Mouse (Mus musculus) intestine, postnatal 0 days (tissue): ENCODE measurements around the gene Spindoc. TPM values are rescaled to one million over a fixed set of nuclear protein-coding genes. Genes with fewer than 3 reads are reported as not detected.

Experiments used
- ATAC-seq: fragments of 200-750 bp; cut with Nextera tagmentation; 2 replicates; pipeline ENCODE4 v1.8.0; 2017; ENCODE audit warnings: mild to moderate bottlenecking, moderate TSS enrichment, moderate library complexity
- H3K27ac ChIP-seq: fragments of 300-500 bp; sonication (generic); 2 replicates; pipeline ENCODE4 v1.5.1; 2014; ENCODE audit warnings: mild to moderate bottlenecking, low read depth, low read length, moderate library complexity
- H3K27me3 ChIP-seq: fragments of 300-500 bp; sonication (generic); replicated peaks from 2 replicates; pipeline ENCODE4 v1.6.1; 2014; ENCODE audit warnings: low read length, mixed read lengths; ENCODE audit not compliant: control insufficient read depth, insufficient read depth
- H3K36me3 ChIP-seq: fragments of 300-500 bp; sonication (generic); 2 replicates; pipeline ENCODE4 v1.6.1; 2014; ENCODE audit warnings: mild to moderate bottlenecking, moderate library complexity; ENCODE audit not compliant: control insufficient read depth, insufficient read depth
- H3K4me1 ChIP-seq: fragments of 300-500 bp; sonication (generic); replicated peaks from 2 replicates; pipeline ENCODE4 v1.6.1; 2014; ENCODE audit warnings: antibody characterized with exemption, low read length, mixed read lengths; ENCODE audit not compliant: control insufficient read depth, insufficient read depth
- H3K4me2 ChIP-seq: fragments of 300-500 bp; sonication (generic); replicated peaks from 2 replicates; pipeline ENCODE4 v1.6.1; 2014; ENCODE audit warnings: low read depth, mild to moderate bottlenecking, moderate library complexity
- H3K4me3 ChIP-seq: fragments of 300-500 bp; sonication (generic); 2 replicates; pipeline ENCODE4 v1.5.1; 2014; ENCODE audit warnings: low read depth, low read length
- H3K9ac ChIP-seq: fragments of 300-500 bp; sonication (generic); 2 replicates; pipeline ENCODE4 v1.6.1; 2014; ENCODE audit warnings: mild to moderate bottlenecking, low read depth, low read length
- H3K9me3 ChIP-seq: fragments of 300-500 bp; sonication (generic); 2 replicates; pipeline ENCODE4 v1.6.1; 2016; ENCODE audit warnings: mixed run types; ENCODE audit not compliant: control insufficient read depth
- CTCF ChIP-seq: sonication (generic); IDR thresholded peaks from 2 replicates; pipeline ENCODE4 v1.5.1; 2016; ENCODE audit warnings: low read depth, mild to moderate bottlenecking, control low read depth, antibody characterized with exemption, moderate library complexity
- WGBS: fragments of 180-500 bp; shearing (Covaris S2); extraction: QIAGEN DNeasy Blood & Tissue Kit; methylation state at CpG from one replicate; pipeline ENCODE4 v1.1.7; 2014; 5-methylcytosine and 5-hydroxymethylcytosine counted together
- microRNA-seq: library from miRNA; unstranded; fragments of <30 nt; microRNA quantifications from one replicate; pipeline ENCODE4, GENCODE M21; 2016
- polyA plus RNA-seq: library from polyadenylated mRNA; unstranded; fragments of >200 nt; fragmentation: Nextera tagmentation; extraction: Ambion mirVana; gene quantifications from 2 replicates; pipeline ENCODE4 v1.2.1, GENCODE M21; 2015

The Spindoc gene
- polyA plus RNA-seq, 1 experiment from 2014 or later = 11.3 TPM

DNA sequence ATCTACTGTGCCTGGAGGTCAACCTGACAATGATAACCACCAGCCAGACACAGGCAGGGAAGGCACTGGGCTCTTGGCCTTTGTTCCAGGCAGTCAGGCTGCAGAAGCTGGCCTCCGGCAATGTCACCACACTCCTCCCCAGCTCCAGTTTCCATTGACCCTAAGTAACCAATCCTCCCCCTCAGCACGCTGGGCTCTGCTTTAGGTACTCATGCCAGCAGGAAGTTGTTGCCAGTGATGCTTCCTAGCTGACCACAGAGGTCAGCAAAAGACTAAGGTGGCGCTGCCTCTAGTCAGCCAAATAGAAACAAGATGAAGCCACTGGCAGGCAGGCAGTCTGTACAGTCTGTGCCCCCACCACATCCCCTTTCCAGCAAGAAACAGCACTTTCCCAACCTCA is 75.8 kb downstream of the Spindoc start:
- Histone ChIP-seq H3K36me3 (no peaks in the 10 kb centered on the region), H3K4me1 (peaks cover 46% of the 10 kb centered on the region), H3K9me3 (no peaks in the 10 kb centered on the region), H3K27ac (peak overlapping the region; percentile 70), H3K9ac (no peak overlapping the region), H3K4me2 (no peak overlapping the region), H3K27me3 (no peaks in the 10 kb centered on the region), H3K4me3 (no peak overlapping the region)
- TF ChIP-seq CTCF = no peak
- no peak for ATAC-seq
- WGBS = 54% methylated on average over 3 of the region's 3 CpGs

DNA sequence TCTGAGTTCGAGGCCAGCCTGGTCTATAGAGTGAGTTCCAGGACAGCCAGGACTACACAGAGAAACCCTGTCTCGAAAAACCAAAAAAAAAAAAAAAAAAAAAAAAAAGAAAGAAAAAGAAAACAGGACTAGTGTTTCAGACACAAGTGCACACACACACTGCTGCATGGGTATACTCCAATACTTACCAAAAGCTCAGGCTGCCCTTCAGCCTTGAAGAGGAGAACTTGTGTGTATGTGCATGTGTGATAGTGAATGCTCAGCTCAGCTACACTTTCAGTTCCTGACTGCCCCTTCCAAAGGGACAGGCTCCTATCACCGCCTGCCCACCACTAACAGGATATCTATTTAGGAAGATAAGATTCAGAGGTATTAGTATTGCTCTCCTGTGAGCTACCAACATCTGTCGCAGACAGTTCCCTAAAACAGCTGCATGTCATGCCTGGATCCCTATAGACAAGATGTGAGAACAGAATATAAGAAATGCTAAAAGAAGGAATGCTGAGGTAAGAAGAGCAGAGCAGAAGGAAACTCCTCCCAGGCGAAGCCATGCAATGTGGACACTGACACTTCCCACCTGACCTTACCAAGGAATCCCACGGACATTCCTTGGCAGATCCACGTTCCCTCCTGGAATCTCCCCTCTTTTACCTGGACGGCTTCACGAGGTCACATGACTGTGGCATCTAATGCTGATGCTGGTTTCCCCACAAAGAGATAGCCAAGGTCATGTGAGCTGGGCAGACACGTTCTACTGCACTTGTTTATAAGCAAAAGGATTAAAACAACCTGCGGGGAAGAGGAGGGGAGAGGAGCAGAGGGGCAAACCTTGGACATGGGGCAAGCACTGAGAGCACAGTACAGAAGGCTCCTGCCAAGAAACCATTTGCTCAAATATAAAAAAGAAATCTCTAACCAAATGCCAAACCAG is 77.1 kb downstream of the Spindoc start:
- H3K9me3 ChIP-seq = no peaks in the 10 kb centered on the region
- no peak for TF ChIP-seq CTCF
- no peaks in the 10 kb centered on the region for H3K27me3 ChIP-seq
- no peaks in the 10 kb centered on the region for H3K36me3 ChIP-seq
- no peak overlapping the region for H3K4me3 ChIP-seq
- ATAC-seq = no peak
- H3K9ac ChIP-seq = no peak overlapping the region
- no peak overlapping the region for H3K4me2 ChIP-seq
- peaks cover 38% of the 10 kb centered on the region for H3K4me1 ChIP-seq
- no peak overlapping the region for H3K27ac ChIP-seq
- 61% methylated on average over 10 of the region's 11 CpGs for WGBS

DNA sequence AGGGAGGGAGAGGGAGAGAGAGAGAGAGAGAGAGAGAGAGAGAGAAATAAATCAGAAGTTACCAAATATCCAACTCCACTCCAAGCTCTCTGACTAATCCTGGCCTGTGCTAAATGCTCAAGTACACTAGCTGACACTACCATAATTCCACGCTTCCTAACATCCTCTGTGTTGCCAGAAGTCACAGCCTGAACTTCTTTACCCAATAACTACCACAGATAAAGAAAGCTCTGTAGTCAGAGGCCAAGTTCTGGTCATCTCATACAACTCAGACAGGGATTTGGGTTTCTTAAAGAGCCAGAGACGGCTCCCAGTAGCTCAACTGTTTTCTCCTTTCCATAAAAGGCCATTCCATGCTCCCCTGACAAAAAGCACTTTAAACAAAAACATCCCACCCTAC is 78.0 kb downstream of the Spindoc start:
- TF ChIP-seq CTCF = no peak
- 52% methylated on average over 2 of the region's 2 CpGs for WGBS
- no peaks in the 10 kb centered on the region for H3K36me3 ChIP-seq
- H3K27me3 ChIP-seq = no peaks in the 10 kb centered on the region
- no peak overlapping the region for H3K4me3 ChIP-seq
- no peak for ATAC-seq
- no peak overlapping the region for H3K9ac ChIP-seq
- peaks cover 31% of the 10 kb centered on the region for H3K4me1 ChIP-seq
- H3K27ac ChIP-seq = no peak overlapping the region
- no peaks in the 10 kb centered on the region for H3K9me3 ChIP-seq
- no peak overlapping the region for H3K4me2 ChIP-seq

Small RNAs within 50 kb of the gene (microRNA-seq; reads per million reads assigned to microRNA genes)
- gene Mir6991 = not detected

Other genes starting within 250 kb of the Spindoc start
- 121 and 126 TPM in 2 replicates for gene Otub1, start 176.7 kb downstream of the Spindoc start, polyA plus RNA-seq
- 2,194 and 2,204 TPM in 2 replicates for gene Cox8a, start 165.4 kb downstream of the Spindoc start, polyA plus RNA-seq
- 18.6 and 19.7 TPM in 2 replicates for gene Naa40, start 141.8 kb downstream of the Spindoc start, polyA plus RNA-seq
- 1.5 and 2.2 TPM in 2 replicates for gene Rcor2, start 115.7 kb downstream of the Spindoc start, polyA plus RNA-seq
- gene Mark2, start 41.1 kb downstream of the Spindoc start, polyA plus RNA-seq = 39.6 and 46.4 TPM in 2 replicates
- 2.7 and 2.9 TPM in 2 replicates for gene 2700081O15Rik, start 34.6 kb upstream of the Spindoc start, polyA plus RNA-seq
- 133 and 134 TPM in 2 replicates for gene Rtn3, start 100.3 kb upstream of the Spindoc start, polyA plus RNA-seq
- 7.3 and 8.9 TPM in 2 replicates for gene Atl3, start 111.0 kb upstream of the Spindoc start, polyA plus RNA-seq
- 5.5 and 6.4 TPM in 2 replicates for gene Pla2g16, start 174.5 kb upstream of the Spindoc start, polyA plus RNA-seq
- gene Lgals12, start 224.2 kb upstream of the Spindoc start, polyA plus RNA-seq = 0.25 and 0.38 TPM in 2 replicates
- not detected in 2 replicates for gene Hrasls5, start 229.5 kb upstream of the Spindoc start, polyA plus RNA-seq